Mouse (Mus musculus) left cerebral cortex, adult 11 months (tissue): ENCODE data around the gene Gm9964.
"Not testable (repeated sequence)": the region's sequence is repeated elsewhere in the genome, so short reads cannot be mapped to it uniquely, and the experiment has no call there.

Experiments
- DNase-seq: peaks from one replicate; pipeline ENCODE4 v3.0.0; 2022; ENCODE audit warnings: low spot score

Gene Gm9964

GRCm38 (mm10) chr11:79299719-79300431 is 3.2 kb upstream of the Gm9964 start:
- DNase-seq, result no peak

GRCm38 (mm10) chr11:79296167-79296566 is 539 bp downstream of the Gm9964 start:
- no peak for DNase-seq

GRCm38 (mm10) chr11:79293971-79294370 is 2.7 kb downstream of the Gm9964 start:
- DNase-seq, result no peak

- DNase-seq, result no peak
These were observed 3.7 kb downstream of the Gm9964 start for GRCm38 (mm10) chr11:79293025-79293424.

DNA sequence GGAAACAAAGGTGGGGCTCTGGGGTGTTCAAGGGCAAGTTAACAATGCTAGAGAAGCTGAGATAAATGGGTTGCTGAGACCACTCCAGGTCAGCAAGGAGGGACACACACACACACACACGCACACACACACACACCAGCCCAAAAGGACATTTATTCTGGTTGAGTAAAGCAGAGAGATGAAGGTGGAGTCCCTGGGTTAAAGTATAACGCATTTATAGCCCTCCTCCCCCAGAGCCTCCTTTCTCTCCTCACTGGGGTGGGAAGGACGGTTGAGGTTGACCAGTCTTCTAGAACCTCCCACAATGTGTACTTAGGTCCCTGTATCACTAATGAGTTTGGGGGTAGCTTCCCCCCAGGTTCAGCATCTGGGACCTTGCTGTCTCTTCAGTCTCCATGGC is 4.6 kb downstream of the Gm9964 start:
- no peak for DNase-seq

- no peak for DNase-seq
These were observed 5.1 kb downstream of the Gm9964 start for GRCm38 (mm10) chr11:79291651-79292050.

DNA sequence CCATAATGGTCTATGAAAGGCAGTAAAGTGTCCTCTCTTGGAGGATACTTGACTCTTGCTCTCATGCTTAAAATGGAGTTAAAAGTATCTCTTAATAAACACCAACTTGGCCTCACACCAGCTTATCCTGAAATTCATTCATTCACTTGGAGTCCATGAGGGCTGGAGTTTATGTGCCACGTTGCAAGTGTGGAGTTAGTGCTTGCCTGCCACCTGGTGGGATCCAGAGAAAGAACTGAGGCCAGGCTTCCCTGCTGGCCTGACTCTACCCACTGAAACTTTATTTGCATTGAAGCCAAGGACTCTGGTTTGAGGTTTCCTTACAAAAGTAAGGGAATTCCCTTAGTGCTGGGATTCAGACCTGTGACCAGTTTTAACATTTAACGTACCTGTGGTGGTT is 6.2 kb downstream of the Gm9964 start:
- DNase-seq, result no peak

GRCm38 (mm10) chr11:79288913-79289640 is 7.6 kb downstream of the Gm9964 start:
- no peak for DNase-seq

- no peak for DNase-seq
These were observed 8.3 kb downstream of the Gm9964 start for GRCm38 (mm10) chr11:79288278-79288843.

DNA sequence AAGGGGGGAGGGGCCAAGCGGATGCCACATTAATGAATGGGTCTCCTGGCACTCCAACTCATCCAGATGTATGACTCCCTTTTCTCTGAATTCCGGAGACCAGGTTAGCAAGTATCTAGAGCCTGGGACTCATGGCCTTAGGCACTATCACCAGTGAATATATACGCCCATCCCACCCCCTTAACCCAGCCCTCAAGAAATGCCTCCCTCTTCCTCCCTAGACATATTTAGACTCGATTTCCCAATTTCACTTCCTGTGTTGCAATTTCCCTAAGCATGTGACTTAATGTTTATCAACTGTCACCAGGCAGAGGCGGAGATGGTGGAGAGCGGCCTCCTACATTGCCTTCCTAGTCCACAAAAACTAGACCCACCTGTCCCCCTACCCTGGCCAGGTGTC is 9.3 kb downstream of the Gm9964 start:
- no peak for DNase-seq

- no peak for DNase-seq
These were observed 10.4 kb downstream of the Gm9964 start for GRCm38 (mm10) chr11:79286305-79286799.

DNA sequence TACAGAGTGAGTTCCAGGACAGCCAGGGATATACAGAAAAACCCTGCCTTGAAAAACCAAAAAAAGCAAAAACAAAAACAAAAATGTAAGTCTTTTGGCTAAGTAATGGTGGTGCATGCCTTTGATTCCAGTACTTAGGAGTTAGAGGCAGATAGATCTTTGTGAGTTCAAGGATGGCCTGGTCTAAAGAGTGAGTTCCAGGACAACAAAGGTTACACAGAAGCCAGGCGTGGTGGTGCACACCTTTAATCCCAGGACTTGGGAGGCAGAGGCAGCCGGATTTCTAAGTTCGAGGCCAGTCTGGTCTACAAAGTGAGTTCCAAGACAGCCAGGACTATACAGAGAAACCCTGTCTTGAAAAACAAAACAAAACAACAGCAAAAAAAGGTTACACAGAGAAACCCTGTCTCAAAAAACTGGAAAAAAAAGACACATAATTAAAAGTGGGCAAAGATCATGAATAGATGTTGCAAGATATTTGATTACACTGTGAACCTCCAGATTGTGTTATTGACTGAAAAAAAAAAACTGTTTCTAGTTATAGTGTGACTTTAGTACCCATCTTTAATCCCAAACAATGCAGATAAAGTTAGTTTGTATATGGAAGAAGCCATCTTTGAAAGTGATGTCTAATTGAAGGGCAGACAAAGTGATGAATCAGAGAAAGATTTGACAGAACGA is 13.2 kb downstream of the Gm9964 start:
- DNase-seq, result no peak

GRCm38 (mm10) chr11:79281396-79281795 is 15.3 kb downstream of the Gm9964 start:
- no peak for DNase-seq

- DNase-seq, result no peak
These were observed 16.8 kb downstream of the Gm9964 start for GRCm38 (mm10) chr11:79279732-79280405.

- no peak for DNase-seq
These were observed 22.9 kb downstream of the Gm9964 start for GRCm38 (mm10) chr11:79273757-79274156.

DNA sequence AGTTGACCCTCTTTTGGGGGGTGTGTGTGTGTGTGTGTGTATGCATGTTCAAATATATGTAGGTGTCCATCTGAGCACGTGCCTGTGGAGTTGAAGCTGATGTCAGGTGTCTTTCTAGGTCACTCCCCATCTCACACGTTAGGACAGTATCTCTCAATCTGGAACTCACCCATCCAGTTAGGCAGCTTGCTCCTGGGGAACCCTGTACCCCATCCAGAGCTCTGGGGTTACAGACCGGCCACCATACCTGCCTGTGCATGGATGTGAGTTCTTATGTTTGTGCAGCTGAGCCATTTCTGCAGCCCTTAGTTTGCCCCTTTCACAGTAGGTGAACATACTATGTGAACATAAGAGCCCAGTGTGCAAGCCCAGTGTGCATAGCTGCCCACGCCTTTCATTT is 23.7 kb downstream of the Gm9964 start:
- DNase-seq, result no peak

DNA sequence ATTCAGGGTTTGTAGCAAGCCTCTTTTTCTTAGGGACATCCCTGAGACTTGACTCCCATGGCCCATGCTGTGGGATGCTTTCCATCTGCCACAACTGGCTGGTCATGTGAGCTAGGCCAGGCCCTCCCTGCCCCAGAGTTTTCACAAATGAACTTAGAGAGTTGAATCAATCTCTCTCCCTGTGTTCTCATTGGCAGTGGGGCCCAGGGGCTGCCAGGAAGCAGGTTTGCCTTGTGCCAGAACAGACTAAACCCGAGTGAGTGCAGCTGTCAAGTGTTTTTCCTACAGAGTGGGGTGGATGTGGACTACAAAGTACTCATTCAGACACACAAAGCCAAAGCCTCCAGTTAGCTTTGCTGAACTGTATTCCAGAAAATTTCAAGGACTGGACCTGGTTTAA is 29.5 kb downstream of the Gm9964 start:
- no peak for DNase-seq

- no peak for DNase-seq
These were observed 32.3 kb downstream of the Gm9964 start for GRCm38 (mm10) chr11:79264376-79264775.

DNA sequence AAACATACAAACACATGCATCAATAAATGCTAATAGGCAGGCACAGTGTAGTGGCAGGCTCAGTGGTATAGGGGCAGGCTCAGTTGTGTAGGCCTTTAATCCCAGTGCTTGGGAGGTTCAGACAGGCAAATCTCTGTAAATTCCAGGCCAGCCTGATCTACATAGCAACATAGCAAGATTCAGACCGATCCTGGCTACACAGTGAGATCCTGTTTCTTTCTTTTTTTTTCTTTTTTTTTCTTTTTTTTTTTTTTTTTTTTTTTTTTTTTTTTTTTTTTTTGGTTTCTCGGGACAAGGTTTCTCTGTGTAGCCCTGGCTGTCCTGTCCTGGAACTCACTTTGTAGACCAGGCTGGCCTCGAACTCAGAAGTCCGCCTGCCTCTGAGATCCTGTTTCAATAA is 36.6 kb downstream of the Gm9964 start:
- not testable (repeated sequence) for DNase-seq

DNA sequence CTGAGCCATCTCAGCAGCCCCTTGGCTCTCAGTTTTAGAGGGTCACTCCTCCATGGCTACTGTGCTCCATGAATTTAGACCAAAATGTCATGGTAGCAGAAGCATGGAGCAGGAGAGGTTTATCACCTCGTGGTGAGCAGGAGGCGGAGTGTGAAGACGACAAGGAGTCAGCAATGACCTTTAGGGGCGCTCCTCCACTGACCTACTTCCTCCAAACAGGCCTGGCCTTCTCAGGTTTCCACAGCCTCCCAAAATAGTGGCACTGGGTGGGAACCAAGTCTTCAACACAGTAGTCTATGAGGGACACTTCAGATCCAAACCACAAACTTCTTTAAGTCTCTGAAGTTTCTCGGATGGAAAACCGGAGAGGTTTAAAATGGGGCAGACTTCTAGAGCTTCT is 38.0 kb downstream of the Gm9964 start:
- DNase-seq, result no peak

GRCm38 (mm10) chr11:79254391-79255098 is 42.2 kb downstream of the Gm9964 start, which contains the start of gene Wsb1:
Gene Wsb1 (minus strand): TSS chr11:79254671.
- DNase-seq, result peak; percentile 91
